Mouse (Mus musculus) megakaryocyte, embryonic 14.5 days (primary cell): Measurements from ENCODE around the gene Flt4.

Source experiments
- FLI1 ChIP-seq: IDR thresholded peaks from 2 replicates; pipeline ENCODE4 v1.6.1; 2012; ENCODE audit warnings: low read length, inconsistent platforms, mixed read lengths
- GATA1 ChIP-seq: IDR thresholded peaks from 3 replicates; pipeline ENCODE4 v1.6.1; 2012; ENCODE audit warnings: mixed read lengths, low read length, inconsistent platforms, borderline replicate concordance

GRCm38 (mm10) chr11:49673433-49673832, 64.4 kb downstream of the Flt4 start:
- TF ChIP-seq GATA1 (no peak), FLI1 (no peak)
